Mouse (Mus musculus) spleen, embryonic (tissue): ENCODE results near the gene Rab34.

Experiments
- CTCF ChIA-PET: fragments of 350-600 bp; sonication (Branson Sonifier 250); formaldehyde crosslinking; loops from one replicate; lab custom pipeline; 2022; lab: Charles Lee

Gene Rab34

GRCm38 (mm10) chr11:78164604-78164923 lies 23.7 kb upstream of the Rab34 start:
- CTCF ChIA-PET: interaction anchor here (0.7 kb wide), 1 partner anchor 139 kb away, joined by 3 read pairs; no protein-coding TSS in a partner anchor

GRCm38 (mm10) chr11:78164924-78165760 lies 23.1 kb upstream of the Rab34 start, which contains the start of gene Traf4:
TSS of gene Traf4 (minus strand) at chr11:78165589.
- CTCF ChIA-PET: interaction anchor here (0.7 kb wide), 1 partner anchor 140 kb away, joined by 3 read pairs; no protein-coding TSS in a partner anchor

GRCm38 (mm10) chr11:78165761-78166109 lies 22.5 kb upstream of the Rab34 start:
- CTCF ChIA-PET: no interaction called here

- CTCF ChIA-PET: no interaction called here
Measured at GRCm38 (mm10) chr11:78166161-78166560, 22.1 kb upstream of the Rab34 start.

GRCm38 (mm10) chr11:78166640-78167039 lies 21.6 kb upstream of the Rab34 start:
- CTCF ChIA-PET: no interaction called here

GRCm38 (mm10) chr11:78167257-78167959 lies 20.8 kb upstream of the Rab34 start:
- CTCF ChIA-PET: interaction anchor here (0.9 kb wide), 1 partner anchor 9 kb away, joined by 3 read pairs; no protein-coding TSS in a partner anchor

- CTCF ChIA-PET: interaction anchor here (0.6 kb wide), 1 partner anchor 95 kb away, joined by 3 read pairs; no protein-coding TSS in a partner anchor
Measured at GRCm38 (mm10) chr11:78168541-78169468, 19.4 kb upstream of the Rab34 start.

GRCm38 (mm10) chr11:78170306-78170705 lies 17.9 kb upstream of the Rab34 start:
- CTCF ChIA-PET: no interaction called here

GRCm38 (mm10) chr11:78171328-78171727 lies 16.9 kb upstream of the Rab34 start:
- CTCF ChIA-PET: interaction anchor here (0.9 to 1.4 kb wide), 3 partner anchors 9 to 12 kb away, joined by 3 read pairs; no protein-coding TSS in a partner anchor

- CTCF ChIA-PET: interaction anchor here (0.9 to 1.4 kb wide), 2 partner anchors 10 to 13 kb away, joined by 3 read pairs; no protein-coding TSS in a partner anchor
Measured at GRCm38 (mm10) chr11:78172034-78172747, 16.0 kb upstream of the Rab34 start.

- CTCF ChIA-PET: no interaction called here
Measured at GRCm38 (mm10) chr11:78172748-78173383, 15.4 kb upstream of the Rab34 start.

GRCm38 (mm10) chr11:78174506-78174905 lies 13.7 kb upstream of the Rab34 start:
- CTCF ChIA-PET: interaction anchor here (0.6 to 0.7 kb wide), 2 partner anchors 15 to 353 kb away, joined by 3 to 5 read pairs; no protein-coding TSS in a partner anchor

GRCm38 (mm10) chr11:78175771-78176401 lies 12.3 kb upstream of the Rab34 start:
- CTCF ChIA-PET: interaction anchor here (0.6 kb wide), 1 partner anchor 1174 kb away, joined by 8 read pairs; no protein-coding TSS in a partner anchor

- CTCF ChIA-PET: interaction anchor here (0.6 to 2.1 kb wide), 2 partner anchors 18 to 141 kb away, joined by 3 to 8 read pairs; no protein-coding TSS in a partner anchor
Measured at GRCm38 (mm10) chr11:78176402-78176862, 11.8 kb upstream of the Rab34 start, which contains the start of the genes Nek8 and Tlcd1. TSS of gene Nek8 (minus strand) at chr11:78176675. TSS of gene Tlcd1 (plus strand) at chr11:78176711.

GRCm38 (mm10) chr11:78176905-78177331 lies 11.3 kb upstream of the Rab34 start:
- CTCF ChIA-PET: interaction anchor here (0.6 to 2.1 kb wide), 5 partner anchors 15 to 141 kb away, joined by 3 to 8 read pairs (median 3); no protein-coding TSS in a partner anchor

- CTCF ChIA-PET: interaction anchor here (0.6 to 2.1 kb wide), 5 partner anchors 15 to 165 kb away, joined by 3 to 8 read pairs (median 3); no protein-coding TSS in a partner anchor
Measured at GRCm38 (mm10) chr11:78177437-78177836, 10.8 kb upstream of the Rab34 start.

GRCm38 (mm10) chr11:78177903-78178858 lies 10.0 kb upstream of the Rab34 start:
- CTCF ChIA-PET: interaction anchor here (0.6 to 2.1 kb wide), 4 partner anchors 20 to 166 kb away, joined by 3 to 8 read pairs (median 4); no protein-coding TSS in a partner anchor
